Mouse (Mus musculus): Measurements from ENCODE around the gene 2310003L06Rik.

The 2310003L06Rik gene

GRCm38 (mm10) chr5:87969201-87969600, at the start of gene 2310003L06Rik, which contains the start of gene Gm28434:
2310003L06Rik (plus strand) TSS chr5:87969459.
Gm28434 (plus strand) TSS chr5:87969517.
- no peak for DNase-seq (ENCODE audit: low read depth)

GRCm38 (mm10) chr5:87925372-87925771, 43.9 kb upstream of the 2310003L06Rik start, which contains the start of gene Csn3:
Csn3 (plus strand) TSS chr5:87925579.
- no peak for DNase-seq (ENCODE audit: low read depth)

GRCm38 (mm10) chr5:87931603-87932002, 37.7 kb upstream of the 2310003L06Rik start:
- no peak for DNase-seq (ENCODE audit: low read depth)

GRCm38 (mm10) chr5:87940752-87941151, 28.5 kb upstream of the 2310003L06Rik start:
- no peak for DNase-seq (ENCODE audit: low read depth)

- DNase-seq (ENCODE audit: low read depth), result no peak
Measured at GRCm38 (mm10) chr5:87942515-87942914, 26.7 kb upstream of the 2310003L06Rik start.

GRCm38 (mm10) chr5:87951836-87952235, 17.4 kb upstream of the 2310003L06Rik start:
- DNase-seq (ENCODE audit: low read depth), result no peak

GRCm38 (mm10) chr5:87979139-87979538, 9.9 kb downstream of the 2310003L06Rik start, which contains the start of gene Cabs1:
Cabs1 (plus strand) TSS chr5:87979439.
- DNase-seq (ENCODE audit: low read depth), result no peak

- no peak for DNase-seq (ENCODE audit: low read depth)
Measured at GRCm38 (mm10) chr5:87982468-87983214, 13.4 kb downstream of the 2310003L06Rik start.

- DNase-seq (ENCODE audit: low read depth), result no peak
Measured at GRCm38 (mm10) chr5:88002249-88002648, 33.0 kb downstream of the 2310003L06Rik start, which contains the start of gene Smr3a. Smr3a (plus strand) TSS chr5:88002549.

- no peak for DNase-seq (ENCODE audit: low read depth)
Measured at GRCm38 (mm10) chr5:88005241-88005640, 36.0 kb downstream of the 2310003L06Rik start.
